Mouse (Mus musculus) neural tube, embryonic 13.5 days (tissue): ENCODE measurements around the gene Txndc16. TPM values are rescaled to one million over a fixed set of nuclear protein-coding genes. Genes with fewer than 3 reads are reported as not detected.

Source experiments
- ATAC-seq: fragments of 200-750 bp; cut with Nextera tagmentation; 2 replicates; pipeline ENCODE4 v1.8.0; 2017; ENCODE audit warnings: low read depth, mild to moderate bottlenecking, moderate TSS enrichment, moderate library complexity
- H3K27ac ChIP-seq: fragments of 300-500 bp; sonication (generic); replicated peaks from 2 replicates; pipeline ENCODE4 v1.5.1; 2015; ENCODE audit warnings: moderate library complexity, mild to moderate bottlenecking, inconsistent platforms
- H3K27me3 ChIP-seq: fragments of 300-500 bp; sonication (generic); 2 replicates; pipeline ENCODE4 v1.6.1; 2015; ENCODE audit warnings: mild to moderate bottlenecking, inconsistent platforms
- H3K36me3 ChIP-seq: fragments of 300-500 bp; sonication (generic); 2 replicates; pipeline ENCODE4 v1.6.1; 2015; ENCODE audit warnings: mild to moderate bottlenecking, inconsistent platforms
- H3K4me1 ChIP-seq: fragments of 300-500 bp; sonication (generic); replicated peaks from 2 replicates; pipeline ENCODE4 v1.6.1; 2015; ENCODE audit warnings: inconsistent platforms
- H3K4me2 ChIP-seq: fragments of 300-500 bp; sonication (generic); 2 replicates; pipeline ENCODE4 v1.6.1; 2015; ENCODE audit warnings: inconsistent platforms, mild to moderate bottlenecking, moderate library complexity
- H3K4me3 ChIP-seq: fragments of 300-500 bp; sonication (generic); 2 replicates; pipeline ENCODE4 v1.5.1; 2015; ENCODE audit warnings: mild to moderate bottlenecking, inconsistent platforms
- H3K9ac ChIP-seq: fragments of 300-500 bp; sonication (generic); 2 replicates; pipeline ENCODE4 v1.6.1; 2015; ENCODE audit warnings: moderate library complexity, mild to moderate bottlenecking, inconsistent platforms
- H3K9me3 ChIP-seq: fragments of 300-500 bp; sonication (generic); 2 replicates; pipeline ENCODE4 v1.6.1; 2016; ENCODE audit warnings: inconsistent platforms
- WGBS: fragments of 180-500 bp; shearing (Covaris S2); methylation state at CpG from one replicate; pipeline ENCODE4 v1.1.7; 2015; 5-methylcytosine and 5-hydroxymethylcytosine counted together
- polyA plus RNA-seq: library from polyadenylated mRNA; unstranded; fragments of >200 nt; fragmentation: Nextera tagmentation; extraction: Ambion mirVana; gene quantifications from 2 replicates; pipeline ENCODE4 v1.2.1, GENCODE M21; 2015

Gene Txndc16
- polyA plus RNA-seq, 1 experiment from 2014 or later: 32.3 TPM

- no peaks in the 10 kb centered on the region for H3K27me3 ChIP-seq
- H3K4me2 ChIP-seq: no peak overlapping the region
- H3K36me3 ChIP-seq: peaks cover 41% of the 10 kb centered on the region
- 40% methylated on average over 4 of the region's 4 CpGs for WGBS
- no peak overlapping the region for H3K4me3 ChIP-seq
- no peaks in the 10 kb centered on the region for H3K4me1 ChIP-seq
- H3K27ac ChIP-seq: no peak overlapping the region
- H3K9ac ChIP-seq: no peak overlapping the region
- no peak for ATAC-seq
- H3K9me3 ChIP-seq: no peaks in the 10 kb centered on the region
These were observed 9.4 kb downstream of the Txndc16 start for GRCm38 (mm10) chr14:45210683-45211082.

DNA sequence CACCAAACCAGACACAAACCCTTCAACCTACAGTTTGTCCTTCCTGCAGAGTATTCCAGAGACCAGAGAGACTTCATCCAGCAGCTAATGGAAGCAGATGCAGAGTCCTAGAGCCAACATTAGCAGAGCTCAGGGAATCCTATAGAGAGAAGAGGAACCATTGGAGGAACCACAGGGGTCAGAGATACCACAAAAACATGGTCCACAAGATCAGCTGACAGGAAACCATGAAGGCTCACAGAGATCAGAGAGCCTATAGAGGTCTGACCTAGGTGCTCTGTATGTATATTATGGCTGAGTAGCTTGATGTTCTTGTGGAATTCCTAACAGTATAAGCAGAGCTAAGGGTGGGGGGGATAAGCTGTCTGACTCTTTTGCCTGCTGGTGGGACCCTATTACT is 19.5 kb downstream of the Txndc16 start:
- Histone ChIP-seq H3K4me1 (no peaks in the 10 kb centered on the region), H3K4me2 (no peak overlapping the region), H3K4me3 (no peak overlapping the region), H3K27me3 (no peaks in the 10 kb centered on the region), H3K27ac (no peak overlapping the region), H3K9me3 (no peaks in the 10 kb centered on the region), H3K36me3 (peaks cover 38% of the 10 kb centered on the region), H3K9ac (no peak overlapping the region)
- no peak for ATAC-seq

- no peak for ATAC-seq
- Histone ChIP-seq H3K4me1 (no peaks in the 10 kb centered on the region), H3K9me3 (no peaks in the 10 kb centered on the region), H3K9ac (no peak overlapping the region), H3K27ac (no peak overlapping the region), H3K36me3 (0 out of 2 replicates have a peak, but pooled peaks cover 14% of the 10 kb centered on the region), H3K4me2 (no peak overlapping the region), H3K4me3 (no peak overlapping the region), H3K27me3 (no peaks in the 10 kb centered on the region)
- 72% methylated on average over 2 of the region's 2 CpGs for WGBS
These were observed 29.1 kb downstream of the Txndc16 start for GRCm38 (mm10) chr14:45190999-45191398.

DNA sequence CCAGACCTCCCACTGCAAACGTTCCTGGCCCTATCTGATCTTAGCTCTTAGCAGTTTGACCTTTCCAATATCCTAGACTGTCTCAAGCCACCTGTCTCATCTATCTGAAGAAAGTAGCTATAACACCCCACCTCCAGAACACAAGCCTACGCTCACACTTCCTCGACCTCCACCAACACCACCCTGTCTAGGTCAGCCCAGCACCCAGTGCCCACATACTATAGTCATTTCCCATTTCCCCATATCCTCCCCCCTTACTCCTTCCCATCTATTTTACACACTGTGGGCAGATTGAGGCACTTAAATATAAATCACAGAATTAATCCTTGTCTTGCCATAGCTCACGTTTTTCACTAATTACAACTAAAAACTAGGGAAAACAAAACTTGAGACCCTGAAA is 38.5 kb downstream of the Txndc16 start:
- H3K27ac ChIP-seq: no peak overlapping the region
- no peak overlapping the region for H3K4me2 ChIP-seq
- peaks cover 17% of the 10 kb centered on the region for H3K36me3 ChIP-seq
- WGBS: 85% methylated on average over 4 of the region's 4 CpGs
- H3K4me3 ChIP-seq: no peak overlapping the region
- H3K27me3 ChIP-seq: no peaks in the 10 kb centered on the region
- H3K9ac ChIP-seq: no peak overlapping the region
- ATAC-seq: no peak
- no peaks in the 10 kb centered on the region for H3K9me3 ChIP-seq
- H3K4me1 ChIP-seq: no peaks in the 10 kb centered on the region

GRCm38 (mm10) chr14:45179606-45180005 is 40.5 kb downstream of the Txndc16 start:
- H3K27ac ChIP-seq: no peak overlapping the region
- H3K36me3 ChIP-seq: peaks cover 14% of the 10 kb centered on the region
- H3K4me2 ChIP-seq: no peak overlapping the region
- no peaks in the 10 kb centered on the region for H3K9me3 ChIP-seq
- no peaks in the 10 kb centered on the region for H3K4me1 ChIP-seq
- no peak overlapping the region for H3K9ac ChIP-seq
- WGBS: 83% methylated on average over 2 of the region's 2 CpGs
- H3K27me3 ChIP-seq: no peaks in the 10 kb centered on the region
- ATAC-seq: no peak
- no peak overlapping the region for H3K4me3 ChIP-seq

DNA sequence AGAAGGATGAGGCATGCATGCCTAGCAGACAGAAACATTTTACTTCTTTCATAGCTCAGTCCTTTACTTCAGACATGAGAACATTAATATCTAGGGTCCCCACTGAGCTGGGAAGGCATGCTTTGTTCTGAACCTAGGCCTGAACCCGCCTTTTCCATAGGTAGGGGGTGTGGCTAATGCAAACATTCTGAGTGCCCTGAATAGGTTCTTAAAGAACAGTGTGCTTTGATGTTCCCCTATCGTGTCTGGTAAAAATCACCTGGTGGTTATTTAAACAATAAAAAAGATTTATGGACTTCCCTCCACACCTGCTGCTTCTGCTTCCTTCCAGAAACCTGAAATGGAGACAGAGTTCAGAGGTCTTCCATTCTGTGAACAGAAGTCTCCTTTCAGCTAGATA is 40.9 kb downstream of the Txndc16 start:
- no peak overlapping the region for H3K4me3 ChIP-seq
- H3K4me2 ChIP-seq: no peak overlapping the region
- no peaks in the 10 kb centered on the region for H3K9me3 ChIP-seq
- no peaks in the 10 kb centered on the region for H3K27me3 ChIP-seq
- H3K9ac ChIP-seq: no peak overlapping the region
- H3K27ac ChIP-seq: no peak overlapping the region
- H3K36me3 ChIP-seq: peaks cover 14% of the 10 kb centered on the region
- no peak for ATAC-seq
- WGBS: 57% methylated on average over 2 of the region's 2 CpGs
- H3K4me1 ChIP-seq: no peaks in the 10 kb centered on the region

DNA sequence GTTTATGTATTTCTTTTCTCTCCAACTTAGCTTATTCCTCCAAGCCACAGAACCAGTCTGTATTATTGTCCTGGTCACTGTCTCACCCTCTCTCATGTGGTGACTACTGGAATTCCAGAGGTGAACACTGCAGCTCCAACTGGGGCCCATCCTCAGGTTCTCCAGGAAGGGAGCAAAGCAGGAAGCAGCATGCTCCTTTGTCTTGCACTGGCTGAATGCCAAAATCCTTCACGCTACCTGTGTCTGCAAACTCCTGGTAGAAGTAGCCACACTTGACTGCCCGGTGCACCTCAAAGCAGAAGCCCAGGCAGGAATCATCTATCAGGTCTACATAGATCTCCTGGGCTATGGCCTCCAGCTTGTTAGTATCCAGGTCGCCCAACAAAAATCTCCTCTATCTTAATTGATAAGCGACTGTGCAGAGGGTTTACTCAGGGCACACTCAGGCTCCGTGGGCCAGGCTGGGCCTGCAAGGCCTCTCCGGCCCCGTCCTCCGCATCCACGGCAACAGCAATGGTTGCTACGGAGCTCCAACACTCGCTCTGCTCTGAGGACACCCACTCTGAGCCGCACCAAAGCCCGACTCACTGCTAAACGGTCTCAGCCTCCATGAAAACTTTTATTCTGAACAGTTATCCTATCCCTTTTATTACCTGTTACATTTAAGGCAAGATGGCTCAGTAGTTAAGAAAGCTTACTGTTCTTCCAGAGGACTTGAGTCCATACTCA is 45.0 kb downstream of the Txndc16 start:
- 71% methylated on average over 14 of the region's 14 CpGs for WGBS
- no peaks in the 10 kb centered on the region for H3K36me3 ChIP-seq
- H3K9me3 ChIP-seq: no peaks in the 10 kb centered on the region
- no peak overlapping the region for H3K27ac ChIP-seq
- H3K4me3 ChIP-seq: no peak overlapping the region
- no peak for ATAC-seq
- H3K9ac ChIP-seq: no peak overlapping the region
- no peaks in the 10 kb centered on the region for H3K27me3 ChIP-seq
- H3K4me2 ChIP-seq: no peak overlapping the region
- no peaks in the 10 kb centered on the region for H3K4me1 ChIP-seq

GRCm38 (mm10) chr14:45172260-45172659 is 47.9 kb downstream of the Txndc16 start:
- no peak overlapping the region for H3K27ac ChIP-seq
- H3K36me3 ChIP-seq: no peaks in the 10 kb centered on the region
- H3K4me2 ChIP-seq: no peak overlapping the region
- no peaks in the 10 kb centered on the region for H3K9me3 ChIP-seq
- H3K4me1 ChIP-seq: no peaks in the 10 kb centered on the region
- 95% methylated on average over 5 of the region's 5 CpGs for WGBS
- H3K4me3 ChIP-seq: no peak overlapping the region
- H3K9ac ChIP-seq: no peak overlapping the region
- no peaks in the 10 kb centered on the region for H3K27me3 ChIP-seq
- no peak for ATAC-seq

DNA sequence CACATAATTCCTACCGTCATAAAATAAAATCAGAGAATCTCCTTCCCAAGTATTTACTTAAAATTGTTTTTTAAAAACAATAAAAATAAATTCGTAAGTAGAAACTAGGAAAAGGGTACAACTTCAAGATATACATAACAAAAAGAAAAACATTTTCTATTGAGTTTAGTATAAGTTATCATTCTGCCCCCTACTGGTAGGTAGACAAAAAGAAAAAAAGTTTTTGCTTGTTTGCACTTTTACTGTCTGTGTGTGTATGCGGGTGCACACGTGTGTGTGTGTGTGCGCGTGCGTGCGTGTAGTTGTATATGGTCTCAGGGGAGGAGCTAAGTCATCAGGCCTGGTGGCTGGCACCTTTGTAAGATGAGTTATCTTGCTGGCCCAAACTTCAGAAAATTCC is 52.8 kb downstream of the Txndc16 start:
- no peak for ATAC-seq
- Histone ChIP-seq H3K9ac (no peak overlapping the region), H3K27ac (no peak overlapping the region), H3K4me1 (0 out of 2 replicates have a peak, but pooled peaks cover 6% of the 10 kb centered on the region), H3K9me3 (no peaks in the 10 kb centered on the region), H3K4me3 (no peak overlapping the region), H3K36me3 (peaks cover 14% of the 10 kb centered on the region), H3K27me3 (no peaks in the 10 kb centered on the region), H3K4me2 (no peak overlapping the region)
- 89% methylated on average over 8 of the region's 8 CpGs for WGBS

GRCm38 (mm10) chr14:45155511-45156173 is 64.5 kb downstream of the Txndc16 start:
- Histone ChIP-seq H3K9me3 (no peaks in the 10 kb centered on the region), H3K4me1 (no peaks in the 10 kb centered on the region), H3K4me3 (no peak overlapping the region), H3K27ac (no peak overlapping the region), H3K4me2 (no peak overlapping the region), H3K36me3 (no peaks in the 10 kb centered on the region), H3K27me3 (no peaks in the 10 kb centered on the region), H3K9ac (no peak overlapping the region)
- 87% methylated on average over 4 of the region's 4 CpGs for WGBS
- ATAC-seq: no peak

DNA sequence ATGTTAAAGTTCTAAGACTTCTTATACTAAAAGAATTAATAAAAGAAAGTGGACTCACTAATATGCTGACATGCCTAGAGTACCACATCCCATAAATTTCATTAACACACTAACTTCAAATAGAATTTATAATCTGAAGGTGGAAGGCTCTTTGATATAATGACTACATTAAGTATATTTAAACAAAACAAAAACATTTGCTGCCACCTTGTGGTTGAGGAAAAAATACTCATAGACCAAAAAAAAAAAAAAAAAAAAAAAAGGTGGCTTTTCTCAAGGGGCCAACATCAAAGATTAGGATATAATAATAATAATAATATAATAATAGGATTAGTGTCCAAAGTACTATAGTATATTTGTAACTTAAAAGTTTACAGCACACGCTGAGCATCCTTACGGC is 66.9 kb downstream of the Txndc16 start:
- no peak for ATAC-seq
- no peaks in the 10 kb centered on the region for H3K36me3 ChIP-seq
- WGBS: 85% methylated on average over 2 of the region's 2 CpGs
- H3K9ac ChIP-seq: no peak overlapping the region
- no peaks in the 10 kb centered on the region for H3K27me3 ChIP-seq
- no peaks in the 10 kb centered on the region for H3K9me3 ChIP-seq
- H3K4me3 ChIP-seq: no peak overlapping the region
- no peaks in the 10 kb centered on the region for H3K4me1 ChIP-seq
- no peak overlapping the region for H3K27ac ChIP-seq
- H3K4me2 ChIP-seq: no peak overlapping the region

- no peaks in the 10 kb centered on the region for H3K27me3 ChIP-seq
- H3K4me2 ChIP-seq: no peak overlapping the region
- no peaks in the 10 kb centered on the region for H3K4me1 ChIP-seq
- peaks cover 8% of the 10 kb centered on the region; the same call in 1 of the 2 replicates for H3K36me3 ChIP-seq
- no peak for ATAC-seq
- H3K27ac ChIP-seq: no peak overlapping the region
- H3K9me3 ChIP-seq: no peaks in the 10 kb centered on the region
- WGBS: 60% methylated on average over 4 of the region's 4 CpGs
- H3K4me3 ChIP-seq: no peak overlapping the region
- no peak overlapping the region for H3K9ac ChIP-seq
These were observed 77.6 kb downstream of the Txndc16 start for GRCm38 (mm10) chr14:45142511-45142910.
